Mouse (Mus musculus) spleen, postnatal 10 days (tissue): ENCODE results near the gene Zfp618.

ENCODE experiments used
- DNase-seq, 2 experiments: peaks; one replicate each; pipeline ENCODE4 v3.0.0; 2021 to 2022; ENCODE audit warnings: low spot score in 2 of 2

Zfp618 gene

GRCm38 (mm10) chr4:63158192-63158591 lies 192.8 kb downstream of the Zfp618 start:
- DNase-seq = no peak

GRCm38 (mm10) chr4:63158961-63159592 lies 193.7 kb downstream of the Zfp618 start:
- peak; percentile 23 to 78 for DNase-seq

GRCm38 (mm10) chr4:63165636-63166035 lies 200.3 kb downstream of the Zfp618 start:
- no peak for DNase-seq

DNA sequence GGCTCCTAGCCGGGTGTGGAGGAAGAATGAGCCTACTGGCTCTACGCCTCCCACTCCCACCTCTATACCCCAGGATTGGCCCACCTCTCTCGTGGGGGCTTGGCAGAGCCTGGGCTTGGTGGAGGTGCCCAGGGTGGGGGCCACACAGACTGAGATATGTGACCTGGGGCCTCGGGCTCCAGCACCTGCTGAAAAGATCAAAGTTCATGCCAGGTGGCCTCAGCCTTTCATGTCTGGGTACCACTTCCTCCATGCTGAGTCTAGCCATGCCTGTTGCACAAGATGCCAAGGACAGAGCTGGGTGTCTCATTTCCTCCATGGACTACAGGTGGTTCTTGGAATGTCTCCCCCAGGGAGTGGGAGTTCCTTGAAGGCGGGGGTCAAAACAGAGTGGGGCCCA lies 200.9 kb downstream of the Zfp618 start:
- no peak for DNase-seq

DNA sequence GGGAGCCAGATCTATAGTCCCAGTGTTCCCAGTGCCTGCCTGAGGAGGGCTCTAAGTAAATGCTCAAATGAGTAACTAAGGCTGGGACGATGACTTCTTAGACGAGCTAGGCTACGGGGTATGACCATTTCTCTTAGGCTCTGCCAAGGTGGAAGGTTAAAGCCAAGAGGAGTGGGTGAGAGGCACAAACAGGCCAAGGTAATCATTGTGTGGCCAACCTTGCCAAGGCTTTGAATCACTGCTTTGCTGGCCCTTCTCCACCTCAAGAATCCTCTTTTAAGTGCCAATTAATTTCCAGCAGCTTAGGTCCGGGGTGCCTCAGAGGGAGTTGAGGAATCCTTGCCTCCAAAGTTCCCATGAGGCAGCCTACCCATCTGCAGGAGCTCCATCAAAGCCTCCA lies 204.7 kb downstream of the Zfp618 start:
- no peak for DNase-seq

DNA sequence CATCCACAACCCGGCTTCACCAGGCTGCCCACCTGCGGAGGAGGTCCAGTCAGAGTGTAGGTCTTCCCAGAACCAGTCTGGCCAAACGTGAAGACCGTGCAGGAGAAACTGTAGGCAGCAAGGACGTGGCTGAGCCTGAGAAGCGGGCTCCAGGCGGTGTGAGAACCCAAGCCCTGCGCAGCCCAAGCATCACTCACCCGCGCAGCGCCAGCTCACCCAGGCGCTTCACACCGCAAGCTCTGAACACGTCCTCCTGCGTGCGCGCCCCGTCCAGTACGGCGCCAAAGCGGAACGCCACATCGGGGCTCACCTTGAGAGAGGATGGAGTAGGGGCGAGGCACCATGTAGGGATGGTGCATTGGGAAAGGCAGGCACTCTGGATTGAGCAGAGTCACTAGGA lies 205.7 kb downstream of the Zfp618 start:
- DNase-seq = no peak

DNA sequence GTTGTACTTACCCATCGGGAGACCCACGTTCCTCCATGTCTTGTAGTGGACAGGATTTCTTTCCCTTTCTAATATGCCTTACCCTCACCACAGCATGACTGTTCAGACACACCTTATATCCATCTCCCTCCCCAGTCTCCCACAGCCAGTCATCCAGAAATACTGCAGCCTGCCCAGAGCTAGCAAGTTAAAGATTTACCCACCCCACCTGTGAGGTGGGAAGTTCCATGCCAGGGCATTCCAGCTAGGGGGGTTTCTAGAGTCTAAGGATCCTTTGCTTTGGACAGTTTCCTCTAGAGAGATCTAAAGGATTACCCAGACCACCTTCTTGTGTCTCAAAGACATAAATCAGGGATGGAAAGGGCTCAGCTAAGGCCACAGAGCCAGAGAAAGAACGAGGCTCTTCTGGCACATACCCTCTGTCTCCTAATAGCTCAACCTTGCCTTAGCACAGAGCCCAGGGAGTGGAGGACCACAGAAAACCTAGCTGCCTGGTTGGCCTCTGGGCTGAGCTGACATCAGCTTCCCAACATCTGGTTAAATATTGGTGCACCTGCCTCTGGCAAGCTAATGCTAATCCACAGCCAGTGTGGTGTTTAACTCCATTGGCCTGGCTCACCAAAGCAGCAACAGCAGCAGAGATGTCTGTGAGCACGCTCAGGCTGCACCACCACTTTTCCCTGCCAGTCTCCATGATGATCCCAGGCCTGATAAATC lies 206.8 kb downstream of the Zfp618 start, which contains the start of gene Kif12:
TSS of gene Kif12 (minus strand) at position 163 of the 717 bp plus-strand sequence.
- no peak for DNase-seq

DNA sequence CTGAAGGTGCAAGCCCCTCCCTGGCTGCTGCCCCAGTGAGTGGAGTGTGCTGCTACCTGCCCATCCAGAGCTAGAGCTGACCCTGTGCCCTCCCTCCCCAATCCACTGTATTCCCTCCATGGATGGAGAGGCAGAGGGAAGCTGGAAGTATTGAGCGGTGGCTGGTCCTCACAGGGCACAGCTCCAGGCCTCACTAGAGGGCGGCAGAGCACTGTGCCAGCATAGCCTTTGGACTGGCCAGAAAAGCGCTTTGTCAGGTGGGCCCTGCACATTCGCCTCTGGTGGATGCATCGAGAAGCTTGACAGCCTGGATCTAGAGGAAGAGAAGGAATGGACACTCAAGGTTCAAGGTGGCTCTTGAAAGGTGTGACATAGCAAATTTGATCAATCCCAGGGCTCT lies 216.2 kb downstream of the Zfp618 start:
- peak; percentile 13 to 65 for DNase-seq

DNA sequence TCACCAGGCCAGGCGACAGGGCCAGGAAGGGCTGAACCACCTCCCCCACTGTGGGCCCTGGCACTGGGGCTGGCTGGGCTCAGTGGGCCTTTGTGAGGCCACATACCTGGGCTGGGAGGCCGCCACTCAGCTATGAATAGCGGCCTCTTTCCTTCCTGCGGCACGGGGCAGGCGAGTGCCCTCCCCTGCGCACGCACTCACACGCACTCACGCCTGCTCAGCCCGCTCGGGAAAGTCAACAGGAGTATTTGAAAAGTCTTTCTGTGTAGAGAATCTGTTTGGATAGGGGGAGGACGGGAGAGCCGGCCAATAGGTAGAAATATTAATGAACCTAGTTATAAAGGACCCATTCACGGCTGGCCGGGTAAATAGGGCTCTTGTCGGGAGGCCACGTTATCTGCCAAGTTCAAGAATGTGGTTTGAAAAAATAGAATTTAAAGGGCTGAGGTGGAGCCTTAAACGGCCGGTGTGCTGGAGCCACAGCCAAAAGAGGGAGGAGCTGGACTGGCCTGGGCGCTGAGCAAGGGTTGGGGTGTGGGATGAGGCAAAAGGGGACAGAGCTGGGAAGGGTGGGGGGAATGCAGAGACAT lies 221.0 kb downstream of the Zfp618 start:
- no peak for DNase-seq
